Mouse (Mus musculus) erythroblast, embryonic 14.5 days (primary cell): ENCODE results near the gene Caskin1. TPM values are rescaled to one million over a fixed set of nuclear protein-coding genes. Genes with fewer than 3 reads are reported as not detected.
A peak's percentile ranks its signal among the peaks of the same experiment; 100 is the strongest.

Experiments
- H3K27me3 ChIP-seq: 2 replicates; pipeline ENCODE4 v1.6.1; 2012; ENCODE audit warnings: inconsistent platforms; ENCODE audit not compliant: control insufficient read depth
- H3K36me3 ChIP-seq: 2 replicates; pipeline ENCODE4 v1.6.1; 2012; ENCODE audit warnings: mild to moderate bottlenecking, inconsistent platforms; ENCODE audit not compliant: control insufficient read depth
- H3K4me1 ChIP-seq: 2 replicates; pipeline ENCODE4 v1.6.1; 2012; ENCODE audit warnings: inconsistent platforms; ENCODE audit not compliant: control insufficient read depth
- H3K4me3 ChIP-seq: replicated peaks from 2 replicates; pipeline ENCODE3; 2012; ENCODE audit warnings: moderate library complexity, mild to moderate bottlenecking, inconsistent platforms
- H3K9me3 ChIP-seq: 2 replicates; pipeline ENCODE4 v1.6.1; 2012; ENCODE audit warnings: low read length, inconsistent platforms, mixed read lengths; ENCODE audit not compliant: control insufficient read depth
- GATA1 ChIP-seq: IDR thresholded peaks from 2 replicates; pipeline ENCODE4 v1.6.1; 2012; ENCODE audit warnings: low read length, inconsistent platforms, mixed read lengths
- TAL1 ChIP-seq: IDR thresholded peaks from 3 replicates; pipeline ENCODE4 v1.6.1; 2012; ENCODE audit warnings: low read length, inconsistent platforms, mixed read lengths
- polyA plus RNA-seq: library from polyadenylated mRNA; stranded (reverse); fragments of >175 nt; gene quantifications from 2 replicates; pipeline ENCODE4 v1.2.3, GENCODE M21; 2012

Gene Caskin1
- polyA plus RNA-seq, 1 experiment: not detected

DNA sequence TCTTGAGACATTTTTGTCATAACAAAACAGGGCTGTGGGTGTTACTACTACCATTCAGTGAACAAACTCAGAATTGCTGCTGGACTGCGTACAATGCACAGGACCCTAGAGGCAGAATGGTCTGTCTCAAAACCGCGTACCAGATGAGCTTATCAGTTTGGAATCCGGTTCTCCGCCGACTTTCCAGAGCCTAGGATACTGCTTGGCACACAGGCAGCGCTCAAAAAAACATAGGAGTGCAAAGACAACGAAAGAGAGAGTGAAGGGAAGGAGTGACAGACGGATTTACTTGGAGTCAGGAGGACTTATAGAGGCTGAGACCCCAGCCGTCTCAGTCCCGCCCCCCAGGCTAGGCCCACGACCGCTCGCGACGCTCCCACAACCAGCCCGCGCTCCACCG is 38.9 kb downstream of the Caskin1 start:
- TF ChIP-seq GATA1 (peak; percentile 18; the same call in 1 of the 2 replicates), TAL1 (no peak)
- peaks cover 65% of the 10 kb centered on the region for H3K4me1 ChIP-seq
- H3K9me3 ChIP-seq: no peaks in the 10 kb centered on the region
- H3K27me3 ChIP-seq: no peaks in the 10 kb centered on the region
- peaks cover 49% of the 10 kb centered on the region for H3K36me3 ChIP-seq
- H3K4me3 ChIP-seq: peak overlapping the region; percentile 89

DNA sequence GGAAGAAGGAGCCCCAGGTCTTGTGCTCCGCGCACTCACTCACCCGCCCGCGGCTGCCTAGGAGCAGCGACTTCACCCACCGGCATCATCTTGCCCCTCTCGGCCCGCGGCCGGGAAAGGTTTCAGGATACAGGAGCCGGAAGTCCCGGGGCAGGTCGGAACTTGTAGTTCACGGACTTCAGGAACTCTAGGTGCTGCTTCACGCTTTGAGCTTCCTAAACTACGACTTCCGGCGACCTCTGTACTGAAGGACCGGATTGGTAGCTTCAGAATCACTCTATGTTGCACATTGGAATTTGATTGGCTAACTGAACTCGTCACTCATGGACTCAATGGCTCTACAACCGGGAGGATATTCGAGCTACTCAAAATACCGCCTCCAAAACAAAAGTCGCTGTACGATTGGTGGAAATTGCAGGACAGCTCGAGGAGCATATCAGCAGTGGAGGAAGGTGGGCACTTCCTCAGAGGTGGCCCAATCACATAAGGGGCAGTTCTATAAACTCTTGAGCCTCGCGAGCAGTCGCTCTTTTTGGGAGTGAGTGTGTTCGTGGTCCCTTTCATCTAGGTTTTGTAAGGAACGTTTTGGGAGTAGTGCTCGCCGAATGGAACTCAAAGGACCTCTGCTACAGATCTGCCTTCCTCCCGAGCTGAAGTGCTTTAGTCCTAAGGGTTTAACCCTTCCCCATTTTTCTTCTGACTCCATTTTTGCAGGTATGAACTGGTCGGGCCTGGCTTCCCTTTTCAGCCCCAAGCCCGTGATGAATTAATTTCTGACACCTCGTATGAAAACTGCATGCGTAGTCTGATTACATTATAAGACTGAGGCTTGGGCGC is 39.5 kb downstream of the Caskin1 start, which contains the start of gene Traf7:
Gene Traf7 (minus strand): TSS at position 216 of the 837 bp plus-strand sequence.
- peaks cover 46% of the 10 kb centered on the region for H3K36me3 ChIP-seq
- no peaks in the 10 kb centered on the region for H3K9me3 ChIP-seq
- peaks cover 71% of the 10 kb centered on the region for H3K4me1 ChIP-seq
- peak within 1 kb of the TSS; percentile 89 for H3K4me3 ChIP-seq
- 0 out of 2 replicates have a peak, but pooled peaks have one; percentile 13 for TF ChIP-seq GATA1
- TF ChIP-seq TAL1: no peak
- H3K27me3 ChIP-seq: no peaks in the 10 kb centered on the region

GRCm38 (mm10) chr17:24528560-24528918 is 40.1 kb downstream of the Caskin1 start:
- H3K4me1 ChIP-seq: peaks cover 75% of the 10 kb centered on the region
- H3K4me3 ChIP-seq: peak overlapping the region; percentile 89
- H3K9me3 ChIP-seq: no peaks in the 10 kb centered on the region
- peaks cover 2% of the 10 kb centered on the region; the same call in 1 of the 2 replicates for H3K27me3 ChIP-seq
- TF ChIP-seq GATA1 (no peak), TAL1 (no peak)
- H3K36me3 ChIP-seq: peaks cover 42% of the 10 kb centered on the region

DNA sequence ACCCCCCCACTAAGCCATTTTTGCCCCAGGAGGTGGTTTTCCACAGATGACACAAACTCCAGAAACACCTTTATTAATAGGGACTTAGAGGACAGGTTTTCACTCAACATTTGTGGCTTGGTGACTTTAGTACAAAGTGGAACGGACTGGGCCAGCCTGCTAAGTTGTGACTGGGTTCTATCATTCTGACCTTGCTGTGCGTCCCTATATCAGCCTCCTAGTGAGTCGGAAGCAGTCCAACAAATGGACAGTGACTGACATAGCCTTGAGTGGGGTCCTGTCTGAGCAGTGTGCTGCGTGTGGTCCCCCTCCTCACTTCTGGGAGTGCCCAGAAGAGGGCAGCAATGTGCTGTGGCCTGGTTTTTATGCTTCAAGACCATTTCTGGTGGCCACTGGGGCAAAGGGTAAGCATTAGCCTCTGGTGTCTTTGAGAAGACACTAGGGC is 40.6 kb downstream of the Caskin1 start:
- H3K4me3 ChIP-seq: peak overlapping the region; percentile 89
- no peak for TF ChIP-seq GATA1
- peaks cover 2% of the 10 kb centered on the region; the same call in 1 of the 2 replicates for H3K27me3 ChIP-seq
- no peaks in the 10 kb centered on the region for H3K9me3 ChIP-seq
- H3K4me1 ChIP-seq: peaks cover 80% of the 10 kb centered on the region
- H3K36me3 ChIP-seq: peaks cover 42% of the 10 kb centered on the region

DNA sequence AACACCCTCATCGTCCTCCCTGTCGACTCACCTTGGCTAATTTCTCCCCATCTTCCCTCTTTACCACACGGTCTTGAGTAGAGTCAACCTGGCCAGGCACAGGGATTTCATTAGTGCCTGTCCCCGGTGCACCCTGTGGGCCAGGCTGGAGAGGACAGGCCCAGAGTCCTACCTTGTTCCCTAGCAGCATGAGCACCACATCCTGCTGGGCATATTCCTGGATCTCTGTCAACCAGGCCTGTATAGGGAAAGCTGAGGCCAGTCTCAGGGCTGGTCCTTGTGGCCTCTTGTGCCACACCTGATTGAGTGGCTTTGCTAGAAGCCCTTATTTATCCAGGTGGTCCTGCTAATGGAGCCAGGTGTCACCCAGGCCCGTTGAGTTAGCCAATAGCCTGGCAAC is 41.5 kb downstream of the Caskin1 start:
- Histone ChIP-seq H3K4me3 (peak overlapping the region; percentile 89), H3K4me1 (peaks cover 79% of the 10 kb centered on the region), H3K27me3 (peaks cover 2% of the 10 kb centered on the region; the same call in 1 of the 2 replicates), H3K9me3 (no peaks in the 10 kb centered on the region), H3K36me3 (peaks cover 37% of the 10 kb centered on the region)
- no peak for TF ChIP-seq TAL1
- TF ChIP-seq GATA1: no peak

DNA sequence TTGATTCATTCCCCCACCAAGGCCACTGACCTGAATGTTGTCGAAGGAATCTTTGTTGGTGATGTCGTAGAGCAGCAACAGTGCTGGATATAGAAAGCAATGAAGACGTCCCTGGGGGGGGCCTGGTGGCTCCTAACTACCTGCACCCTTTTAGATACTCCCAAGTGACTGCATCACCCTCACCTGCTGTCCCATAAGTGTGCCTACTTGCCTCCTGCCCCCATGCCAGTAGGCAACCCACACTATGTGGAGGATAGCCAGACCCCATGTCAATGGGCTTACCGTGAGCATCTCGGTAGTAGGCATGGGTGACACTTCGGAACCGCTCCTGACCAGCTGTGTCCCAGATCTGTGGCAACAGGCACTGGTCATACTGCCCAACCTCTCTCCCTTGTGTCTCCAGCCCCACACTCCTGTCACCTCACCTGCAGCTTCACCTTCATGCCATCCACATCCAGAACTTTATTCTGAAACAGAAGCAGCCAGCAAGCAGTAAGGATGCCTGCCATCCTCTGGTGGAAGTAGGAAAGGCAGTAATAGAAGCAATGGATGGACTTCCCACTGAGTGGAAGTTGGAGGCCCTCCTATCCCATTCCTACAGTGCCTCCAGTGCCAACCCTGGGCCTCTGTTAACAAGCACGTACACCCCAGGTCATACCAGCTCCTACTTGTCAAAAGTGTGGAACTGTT is 42.1 kb downstream of the Caskin1 start:
- Histone ChIP-seq H3K4me1 (peaks cover 73% of the 10 kb centered on the region), H3K36me3 (peaks cover 31% of the 10 kb centered on the region), H3K27me3 (peaks cover 2% of the 10 kb centered on the region; the same call in 1 of the 2 replicates), H3K9me3 (no peaks in the 10 kb centered on the region), H3K4me3 (peak overlapping the region; percentile 26)
- TF ChIP-seq GATA1: no peak
- TF ChIP-seq TAL1: no peak

DNA sequence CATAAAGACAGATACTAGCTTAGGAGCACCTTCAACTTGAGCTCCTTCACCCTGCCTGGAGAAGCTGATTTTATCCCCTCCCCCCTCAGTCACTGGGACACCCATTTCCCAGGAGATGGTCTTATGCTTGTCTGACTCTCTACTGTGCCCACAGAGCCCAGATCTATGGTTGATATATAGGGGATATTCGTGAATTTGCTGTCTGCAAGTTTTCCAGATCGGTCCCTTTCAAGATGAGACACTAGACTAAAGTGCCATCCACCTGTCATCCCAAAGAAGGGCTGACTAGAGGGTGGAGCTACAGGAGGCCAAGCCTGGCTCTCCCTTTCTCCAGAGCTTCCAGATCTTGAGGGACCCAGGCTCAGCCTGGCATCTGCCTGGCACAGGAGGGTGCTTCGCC is 42.7 kb downstream of the Caskin1 start:
- peaks cover 67% of the 10 kb centered on the region for H3K4me1 ChIP-seq
- no peak overlapping the region for H3K4me3 ChIP-seq
- H3K27me3 ChIP-seq: peaks cover 4% of the 10 kb centered on the region; the same call in 1 of the 2 replicates
- H3K36me3 ChIP-seq: peaks cover 25% of the 10 kb centered on the region
- H3K9me3 ChIP-seq: no peaks in the 10 kb centered on the region
- TF ChIP-seq TAL1 (no peak), GATA1 (no peak)

GRCm38 (mm10) chr17:24532045-24532444 is 43.6 kb downstream of the Caskin1 start:
- H3K9me3 ChIP-seq: no peaks in the 10 kb centered on the region
- TF ChIP-seq GATA1 (no peak), TAL1 (no peak)
- peaks cover 10% of the 10 kb centered on the region; the same call in 1 of the 2 replicates for H3K27me3 ChIP-seq
- peaks cover 21% of the 10 kb centered on the region for H3K36me3 ChIP-seq
- H3K4me1 ChIP-seq: peaks cover 58% of the 10 kb centered on the region
- no peak overlapping the region for H3K4me3 ChIP-seq
